23 mouse cellular contexts compared by ENCODE assay signal in the genomic region with DNA sequence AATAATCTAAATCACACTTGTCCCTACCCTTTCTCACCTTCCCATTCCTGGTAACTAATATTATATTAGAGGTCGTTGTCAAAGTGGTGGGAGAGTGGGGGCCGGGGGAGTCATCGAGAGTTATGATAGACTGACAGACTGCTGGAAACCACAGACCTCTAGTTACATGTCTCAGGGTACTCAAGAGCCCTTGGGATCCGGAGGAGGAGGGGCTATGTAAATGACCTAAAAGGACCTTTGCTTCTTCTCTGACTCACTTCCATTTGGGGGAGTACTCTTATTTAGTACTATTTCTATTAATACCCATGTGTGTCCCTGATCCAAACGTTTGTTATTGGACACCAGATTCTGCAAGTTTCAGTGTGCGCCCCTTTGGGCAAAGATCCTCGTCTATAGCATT. TPM values are rescaled to one million over a fixed set of nuclear protein-coding genes. Genes with fewer than 3 reads are reported as not detected.
DNase-seq lines count a peak whose midpoint lies in the region; TF ChIP-seq lines count a peak whose summit lies in the region.
"Had no signal": no experiment of that assay in that cellular context is flagged by ENCODE, and none has a peak within 500 bp of the region (broad histone marks: within the 10 kb centered on the region; RNA-seq: fewer than 3 reads in every experiment).

No protein-coding gene starts in this region.

- no peaks in the 10 kb centered on the region for H3K36me3 ChIP-seq in myocyte (ENCODE audit: control insufficient read depth, insufficient read depth)
- H3K36me3 ChIP-seq: embryonic facial prominence, embryonic 12.5 days; heart, embryonic 15.5 days; hindbrain, embryonic 10.5 days; intestine, embryonic 15.5 days; neural tube, embryonic 15.5 days had no signal

- H3K4me2 ChIP-seq in myocyte (ENCODE audit: low read depth), result peak overlapping the region; percentile 16
- H3K4me2 ChIP-seq: embryonic facial prominence, embryonic 12.5 days; heart, embryonic 15.5 days; intestine, embryonic 15.5 days; neural tube, embryonic 15.5 days had no signal

- no peak for TF ChIP-seq POLR2A in myocyte (IDR thresholded peaks at IDR 0.05; ENCODE audit: insufficient read length, low read depth)

- no peaks in the 10 kb centered on the region for H3K79me2 ChIP-seq in myocyte (ENCODE audit: control insufficient read depth, insufficient read depth)

- DNase-seq in lung, adult 18-20 months, result peak; percentile 33 to 35
- DNase-seq in lung, postnatal 14 days, result no peak
- DNase-seq in B cell, adult 2 months, result peak; percentile 46 to 61
- peak; percentile 55 for DNase-seq in R1 (ENCODE audit: low read depth, low spot score)
- no peak for DNase-seq in right cerebral cortex, postnatal 25 days
- no peak for DNase-seq in cerebellum, adult 9-10 months
- DNase-seq in ovary, postnatal 36 days (ENCODE audit: low spot score), result no peak
- DNase-seq: cerebellum, adult 11 months; cerebellum, postnatal 10 days; gastrocnemius, postnatal 36 days; kidney, adult 8-10 months; kidney, postnatal 10 days; layer of hippocampus, postnatal 36 days; right cerebral cortex, postnatal 14 days; thymus, adult 2 months; thymus, postnatal 4 days had no signal

- no peak overlapping the region for H3ac ChIP-seq in myocyte (ENCODE audit: control insufficient read depth, insufficient read length)

- H3K27me3 ChIP-seq in myocyte (ENCODE audit: control insufficient read depth, insufficient read depth, insufficient read length), result no peaks in the 10 kb centered on the region
- H3K27me3 ChIP-seq: embryonic facial prominence, embryonic 12.5 days; heart, embryonic 15.5 days; intestine, embryonic 15.5 days; neural tube, embryonic 15.5 days had no signal

- no peak overlapping the region for H3K4me3 ChIP-seq in myocyte
- H3K4me3 ChIP-seq: embryonic facial prominence, embryonic 12.5 days; heart, embryonic 15.5 days; hindbrain, embryonic 10.5 days; intestine, embryonic 15.5 days; neural tube, embryonic 15.5 days had no signal

TF ChIP-seq in myocyte, 11 proteins besides CTCF, POLR2A, EP300 and RAD21:
- no peak for TF ChIP-seq USF1 (IDR thresholded peaks at IDR 0.05; ENCODE audit: low read depth)
- no peak for TF ChIP-seq MAX (IDR thresholded peaks at IDR 0.05; ENCODE audit: low read depth)
- no peak for TF ChIP-seq POLR2AphosphoS2 (IDR thresholded peaks at IDR 0.05; ENCODE audit: insufficient read length, low read depth)
- no peak for TF ChIP-seq TCF12 (IDR thresholded peaks at IDR 0.05; ENCODE audit: insufficient read depth, poor library complexity, severe bottlenecking)
- no peak for TF ChIP-seq REST (IDR thresholded peaks at IDR 0.05; ENCODE audit: insufficient read depth, insufficient read length)
- TF ChIP-seq CEBPB (IDR thresholded peaks at IDR 0.05; ENCODE audit: insufficient read depth, poor library complexity, severe bottlenecking), result no peak
- TF ChIP-seq MYOG (IDR thresholded peaks at IDR 0.05; ENCODE audit: control insufficient read depth in 1 of 3, insufficient read depth in 1 of 3, insufficient read length in 2 of 3, low read depth in 2 of 3), result no peak
- TF ChIP-seq MYOD1 (IDR thresholded peaks at IDR 0.05; ENCODE audit: control insufficient read depth in 1 of 3, insufficient read length in 2 of 3, low read depth in 2 of 3), result no peak
- no peak for TF ChIP-seq E2F4 (IDR thresholded peaks at IDR 0.05; ENCODE audit: insufficient read depth)
- TF ChIP-seq SRF (IDR thresholded peaks at IDR 0.05; ENCODE audit: control insufficient read depth, insufficient read length, low read depth), result no peak
- no peak for TF ChIP-seq TCF3 (IDR thresholded peaks at IDR 0.05; ENCODE audit: insufficient read length, low read depth)

RNA-seq across cellular contexts. Expression of a gene that starts 4.9 kb away (rescaled TPM):
- polyA plus RNA-seq in myocyte (2012; fragmentation: generic; extraction: Trizol), result 11.2 TPM

RNA-seq across cellular contexts. Expression of a gene that starts 59.8 kb away (rescaled TPM):
- polyA plus RNA-seq in myocyte (2012; fragmentation: generic; extraction: Trizol), result not detected
- polyA plus RNA-seq: liver, adult 2 months had no signal

Comparison
In these comparisons a context has a peak if more than half of its experiments do, and no peak if none do; other contexts are left out.
1. DNase-seq: peak in lung, adult 18-20 months (2 of 2), B cell, adult 2 months (2 of 2) and R1 (single experiment); none in lung, postnatal 14 days (single experiment), right cerebral cortex, postnatal 25 days (single experiment), cerebellum, adult 9-10 months (single experiment) and ovary, postnatal 36 days (single experiment).